Mouse (Mus musculus): ENCODE measurements around the gene Klhl2.

- TF ChIP-seq CTCF (IDR thresholded peaks at IDR 0.05; ENCODE audit: low read depth, low read length) (no peak), EP300 (IDR thresholded peaks at IDR 0.05; ENCODE audit: insufficient read depth, low read depth, low read length) (no peak)
Observed at GRCm38 (mm10) chr8:64829921-64830320, 19.9 kb downstream of the Klhl2 start.

All from ES-Bruce4 (cell line).